Mouse (Mus musculus) myocyte (in vitro differentiated cells): ENCODE results near the gene Ankrd12. TPM values are rescaled to one million over a fixed set of nuclear protein-coding genes. Genes with fewer than 3 reads are reported as not detected.
A peak's percentile ranks its signal among the peaks of the same experiment; 100 is the strongest.
"Not testable (repeated sequence)": the region's sequence is repeated elsewhere in the genome, so short reads cannot be mapped to it uniquely, and the experiment has no call there.

ENCODE experiments used
- H3K27me3 ChIP-seq: one replicate; pipeline ENCODE4 v1.6.1; 2011; ENCODE audit not compliant: control insufficient read depth, insufficient read depth, insufficient read length
- H3K36me3 ChIP-seq: one replicate; pipeline ENCODE4 v1.6.1; 2011; ENCODE audit not compliant: control insufficient read depth, insufficient read depth
- H3K4me2 ChIP-seq: one replicate; pipeline ENCODE4 v1.6.1; 2011; ENCODE audit warnings: low read depth, control low read depth
- H3K4me3 ChIP-seq: one replicate; pipeline ENCODE4 v1.5.1; 2011; ENCODE audit warnings: mild to moderate bottlenecking, control low read depth, moderate library complexity
- H3K79me2 ChIP-seq: one replicate; pipeline ENCODE4 v1.6.1; 2011; ENCODE audit not compliant: control insufficient read depth, insufficient read depth
- H3ac ChIP-seq: one replicate; pipeline ENCODE4 v1.6.1; 2011; ENCODE audit not compliant: control insufficient read depth, insufficient read length
- CEBPB ChIP-seq: IDR thresholded peaks from 2 replicates; pipeline ENCODE4 v1.6.1; 2011; ENCODE audit warnings: mild to moderate bottlenecking, moderate library complexity; ENCODE audit not compliant: poor library complexity, insufficient read depth, severe bottlenecking
- E2F4 ChIP-seq: IDR thresholded peaks from one replicate; pipeline ENCODE4 v1.6.1; 2011; ENCODE audit warnings: mild to moderate bottlenecking, control low read depth, moderate library complexity; ENCODE audit not compliant: insufficient read depth
- MAX ChIP-seq: IDR thresholded peaks from one replicate; pipeline ENCODE4 v1.6.1; 2011; ENCODE audit warnings: low read depth, mild to moderate bottlenecking, control low read depth
- MYOD1 ChIP-seq, 3 experiments: IDR thresholded peaks; one replicate each; pipeline ENCODE4 v1.6.1; 2011; ENCODE audit warnings: control low read depth in 2 of 3, low read depth in 2 of 3, mild to moderate bottlenecking in 2 of 3, moderate library complexity in 1 of 3; ENCODE audit not compliant: insufficient read length in 2 of 3, control insufficient read depth in 1 of 3
- MYOG ChIP-seq, 3 experiments: IDR thresholded peaks; one replicate each; pipeline ENCODE4 v1.6.1; 2011; ENCODE audit warnings: control low read depth in 2 of 3, low read depth in 2 of 3, mild to moderate bottlenecking in 2 of 3; ENCODE audit not compliant: insufficient read length in 2 of 3, control insufficient read depth in 1 of 3, insufficient read depth in 1 of 3
- POLR2A ChIP-seq: IDR thresholded peaks from one replicate; pipeline ENCODE4 v1.6.1; 2011; ENCODE audit warnings: low read depth, mild to moderate bottlenecking, control low read depth, moderate library complexity; ENCODE audit not compliant: insufficient read length
- POLR2AphosphoS2 ChIP-seq: IDR thresholded peaks from one replicate; pipeline ENCODE4 v1.6.1; 2011; ENCODE audit warnings: low read depth, control low read depth; ENCODE audit not compliant: insufficient read length
- REST ChIP-seq: IDR thresholded peaks from one replicate; pipeline ENCODE4 v1.6.1; 2011; ENCODE audit warnings: mild to moderate bottlenecking, control low read depth, moderate library complexity; ENCODE audit not compliant: insufficient read depth, insufficient read length
- SRF ChIP-seq: IDR thresholded peaks from one replicate; pipeline ENCODE4 v1.6.1; 2011; ENCODE audit warnings: low read depth; ENCODE audit not compliant: control insufficient read depth, insufficient read length
- TCF12 ChIP-seq: IDR thresholded peaks from one replicate; pipeline ENCODE4 v1.6.1; 2011; ENCODE audit warnings: mild to moderate bottlenecking, control low read depth; ENCODE audit not compliant: poor library complexity, insufficient read depth, severe bottlenecking
- TCF3 ChIP-seq: IDR thresholded peaks from one replicate; pipeline ENCODE4 v1.6.1; 2011; ENCODE audit warnings: low read depth, control low read depth; ENCODE audit not compliant: insufficient read length
- USF1 ChIP-seq: IDR thresholded peaks from one replicate; pipeline ENCODE4 v1.6.1; 2011; ENCODE audit warnings: low read depth, mild to moderate bottlenecking, control low read depth, moderate library complexity
- polyA plus RNA-seq: library from polyadenylated mRNA; unstranded; fragments of >200 nt; fragmentation: generic; extraction: Trizol; gene quantifications from one replicate; pipeline ENCODE4 v1.2.1, GENCODE M21; 2012; ENCODE audit warnings: missing spikeins

The Ankrd12 gene
- polyA plus RNA-seq, 1 experiment, result 2.7 TPM

GRCm38 (mm10) chr17:66075827-66076173 lies 1.1 kb downstream of the Ankrd12 start:
- peaks cover 44% of the 10 kb centered on the region for H3K79me2 ChIP-seq
- H3K4me3 ChIP-seq, result peak overlapping the region; percentile 45
- H3K27me3 ChIP-seq, result no peaks in the 10 kb centered on the region
- peak overlapping the region; percentile 83 for H3ac ChIP-seq
- H3K4me2 ChIP-seq, result peak overlapping the region; percentile 73
- no peak for TF ChIP-seq CEBPB
- no peak for TF ChIP-seq SRF
- H3K36me3 ChIP-seq, result peaks cover 17% of the 10 kb centered on the region

GRCm38 (mm10) chr17:66073971-66074370 lies 2.9 kb downstream of the Ankrd12 start:
- no peak for TF ChIP-seq SRF
- TF ChIP-seq USF1, result no peak
- TF ChIP-seq MAX, result no peak
- TF ChIP-seq CEBPB, result no peak
- no peak for TF ChIP-seq E2F4
- no peak for TF ChIP-seq MYOD1 (IDR thresholded peaks at IDR 0.05; ENCODE audit: control insufficient read depth in 1 of 3, insufficient read length in 2 of 3, low read depth in 2 of 3)
- no peak for TF ChIP-seq REST
- no peak for TF ChIP-seq POLR2A
- no peak for TF ChIP-seq TCF3
- no peak for TF ChIP-seq TCF12
- no peak for TF ChIP-seq POLR2AphosphoS2
- no peak for TF ChIP-seq MYOG (IDR thresholded peaks at IDR 0.05; ENCODE audit: control insufficient read depth in 1 of 3, insufficient read depth in 1 of 3, insufficient read length in 2 of 3, low read depth in 2 of 3)
- Histone ChIP-seq H3K4me2 (no peak overlapping the region), H3K36me3 (peaks cover under 1% of the 10 kb centered on the region), H3ac (no peak overlapping the region), H3K27me3 (no peaks in the 10 kb centered on the region), H3K79me2 (peaks cover 52% of the 10 kb centered on the region), H3K4me3 (no peak overlapping the region)

- not testable (repeated sequence) for H3K36me3 ChIP-seq, H3ac ChIP-seq, H3K4me2 ChIP-seq, H3K4me3 ChIP-seq, H3K27me3 ChIP-seq
- peaks cover 44% of the 10 kb centered on the region for H3K79me2 ChIP-seq
Measured at GRCm38 (mm10) chr17:66069036-66069435, 7.9 kb downstream of the Ankrd12 start.

- Histone ChIP-seq H3K4me3 (no peak overlapping the region), H3K79me2 (peaks cover 21% of the 10 kb centered on the region)
- TF ChIP-seq REST (no peak), TCF12 (no peak), TCF3 (no peak), E2F4 (no peak), CEBPB (no peak), MYOG (IDR thresholded peaks at IDR 0.05; ENCODE audit: control insufficient read depth in 1 of 3, insufficient read depth in 1 of 3, insufficient read length in 2 of 3, low read depth in 2 of 3) (no peak), POLR2AphosphoS2 (no peak), USF1 (no peak), MYOD1 (IDR thresholded peaks at IDR 0.05; ENCODE audit: control insufficient read depth in 1 of 3, insufficient read length in 2 of 3, low read depth in 2 of 3) (no peak), POLR2A (no peak), SRF (no peak), MAX (no peak)
Measured at GRCm38 (mm10) chr17:66065115-66065514, 11.8 kb downstream of the Ankrd12 start.

GRCm38 (mm10) chr17:66061241-66061938 lies 15.5 kb downstream of the Ankrd12 start:
- Histone ChIP-seq H3K79me2 (peaks cover 21% of the 10 kb centered on the region), H3K4me3 (no peak overlapping the region), H3K27me3 (no peaks in the 10 kb centered on the region), H3K4me2 (no peak overlapping the region), H3K36me3 (no peaks in the 10 kb centered on the region), H3ac (no peak overlapping the region)
- TF ChIP-seq POLR2AphosphoS2, result no peak
- TF ChIP-seq SRF, result no peak
- no peak for TF ChIP-seq TCF12
- TF ChIP-seq TCF3, result no peak
- no peak for TF ChIP-seq POLR2A
- TF ChIP-seq CEBPB, result no peak
- no peak for TF ChIP-seq E2F4
- no peak for TF ChIP-seq MYOD1 (IDR thresholded peaks at IDR 0.05; ENCODE audit: control insufficient read depth in 1 of 3, insufficient read length in 2 of 3, low read depth in 2 of 3)
- no peak for TF ChIP-seq MAX
- no peak for TF ChIP-seq REST
- TF ChIP-seq USF1, result no peak
- no peak for TF ChIP-seq MYOG (IDR thresholded peaks at IDR 0.05; ENCODE audit: control insufficient read depth in 1 of 3, insufficient read depth in 1 of 3, insufficient read length in 2 of 3, low read depth in 2 of 3)

More at GRCm38 (mm10) chr17:66065115-66065514, 11.8 kb downstream of the Ankrd12 start:
- Histone ChIP-seq H3ac (no peak overlapping the region), H3K4me2 (no peak overlapping the region), H3K27me3 (no peaks in the 10 kb centered on the region), H3K36me3 (no peaks in the 10 kb centered on the region)
